Mouse (Mus musculus) limb, embryonic 14.5 days (tissue): ENCODE measurements around the gene Opa3. TPM values are rescaled to one million over a fixed set of nuclear protein-coding genes. Genes with fewer than 3 reads are reported as not detected.

Experiments used
- ATAC-seq: fragments of 200-750 bp; cut with Nextera tagmentation; 2 replicates; pipeline ENCODE4 v1.8.0; 2017; ENCODE audit warnings: low read depth, moderate number of reproducible peaks, moderate TSS enrichment; ENCODE audit not compliant: low FRiP score
- DNase-seq: peaks from one replicate; pipeline ENCODE4 v3.0.0-alpha.2; 2015; ENCODE audit warnings: low spot score
- H3K27ac ChIP-seq: fragments of 300-500 bp; sonication (generic); replicated peaks from 2 replicates; pipeline ENCODE4 v1.5.1; 2014; ENCODE audit warnings: low read depth, mild to moderate bottlenecking, low read length, moderate library complexity, mixed read lengths
- H3K27me3 ChIP-seq: fragments of 300-500 bp; sonication (generic); 2 replicates; pipeline ENCODE4 v1.6.1; 2014; ENCODE audit warnings: low read length, mixed read lengths; ENCODE audit not compliant: control insufficient read depth, insufficient read depth
- H3K36me3 ChIP-seq: fragments of 300-500 bp; sonication (generic); 2 replicates; pipeline ENCODE4 v1.6.1; 2014; ENCODE audit warnings: mild to moderate bottlenecking, low read length, moderate library complexity, mixed read lengths; ENCODE audit not compliant: control insufficient read depth, insufficient read depth
- H3K4me1 ChIP-seq: fragments of 300-500 bp; sonication (generic); 2 replicates; pipeline ENCODE4 v1.6.1; 2014; ENCODE audit warnings: antibody characterized with exemption, low read length, mixed read lengths; ENCODE audit not compliant: control insufficient read depth, insufficient read depth
- H3K4me2 ChIP-seq: fragments of 300-500 bp; sonication (generic); replicated peaks from 2 replicates; pipeline ENCODE4 v1.6.1; 2014; ENCODE audit warnings: low read depth, mild to moderate bottlenecking, low read length, moderate library complexity; ENCODE audit not compliant: severe bottlenecking
- H3K4me3 ChIP-seq: fragments of 300-500 bp; sonication (generic); replicated peaks from 2 replicates; pipeline ENCODE4 v1.5.1; 2014; ENCODE audit warnings: low read length
- H3K9ac ChIP-seq: fragments of 300-500 bp; sonication (generic); 2 replicates; pipeline ENCODE4 v1.6.1; 2014; ENCODE audit warnings: mild to moderate bottlenecking, low read depth, low read length, moderate library complexity; ENCODE audit not compliant: severe bottlenecking
- H3K9me3 ChIP-seq: fragments of 300-500 bp; sonication (generic); 2 replicates; pipeline ENCODE4 v1.6.1; 2016; ENCODE audit warnings: low read length; ENCODE audit not compliant: control insufficient read depth
- POLR2A ChIP-seq: fragments of 200-500 bp; IDR thresholded peaks from 2 replicates; pipeline ENCODE4 v1.8.0; 2012; ENCODE audit warnings: inconsistent platforms, mild to moderate bottlenecking, moderate library complexity, borderline replicate concordance; ENCODE audit not compliant: insufficient read depth, insufficient read length; ENCODE audit errors: extremely low read depth
- WGBS: fragments of 180-500 bp; shearing (Covaris S2); extraction: QIAGEN DNeasy Blood & Tissue Kit; methylation state at CpG from one replicate; pipeline ENCODE4 v1.1.7; 2014; 5-methylcytosine and 5-hydroxymethylcytosine counted together
- polyA plus RNA-seq, 2 experiments: library from polyadenylated mRNA; depleted of rRNA in 1 of 2; stranded (reverse) in 1 of 2; unstranded in 1 of 2; fragments of >200 nt; fragmentation: Nextera tagmentation in 1 of 2; extraction: Ambion mirVana in 1 of 2; gene quantifications; 2 replicates each; pipeline versions ENCODE4 v1.2.1 to v1.2.3; 2012 to 2014

The Opa3 gene
- polyA plus RNA-seq, 2 experiments, result 19.6 to 27.5 TPM

DNA sequence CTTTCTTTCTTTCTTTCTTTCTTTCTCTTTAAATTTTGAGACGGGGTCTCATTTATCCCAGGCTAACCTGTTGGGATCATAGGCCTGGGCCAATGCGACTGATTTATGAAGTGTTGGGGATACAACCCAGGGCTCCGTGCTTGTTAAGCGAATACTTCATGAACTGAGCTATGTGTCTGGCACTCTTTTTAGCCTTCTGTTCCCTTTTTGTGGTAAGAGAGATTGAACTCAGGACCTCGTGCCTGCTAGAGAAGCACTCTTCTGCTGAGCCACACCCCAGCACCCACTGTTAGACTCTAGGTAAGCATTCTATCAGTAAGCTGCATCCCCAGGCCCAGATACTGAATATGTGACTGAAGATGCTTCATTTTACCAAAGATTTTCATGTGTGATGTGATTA, 10.6 kb upstream of the Opa3 start:
- Histone ChIP-seq H3K4me3 (no peak overlapping the region), H3K36me3 (peaks cover 5% of the 10 kb centered on the region; the same call in 1 of the 2 replicates), H3K27me3 (no peaks in the 10 kb centered on the region), H3K4me2 (peak overlapping the region; percentile 13; the same call in 1 of the 2 replicates), H3K9ac (no peak overlapping the region), H3K27ac (no peak overlapping the region), H3K4me1 (peaks cover 29% of the 10 kb centered on the region), H3K9me3 (no peaks in the 10 kb centered on the region)
- 11% methylated on average over 5 of the region's 5 CpGs for WGBS
- 0 out of 2 replicates have a peak, but pooled peaks have one; percentile 45 for ATAC-seq
- no peak for TF ChIP-seq POLR2A
- peak; percentile 49 for DNase-seq

DNA sequence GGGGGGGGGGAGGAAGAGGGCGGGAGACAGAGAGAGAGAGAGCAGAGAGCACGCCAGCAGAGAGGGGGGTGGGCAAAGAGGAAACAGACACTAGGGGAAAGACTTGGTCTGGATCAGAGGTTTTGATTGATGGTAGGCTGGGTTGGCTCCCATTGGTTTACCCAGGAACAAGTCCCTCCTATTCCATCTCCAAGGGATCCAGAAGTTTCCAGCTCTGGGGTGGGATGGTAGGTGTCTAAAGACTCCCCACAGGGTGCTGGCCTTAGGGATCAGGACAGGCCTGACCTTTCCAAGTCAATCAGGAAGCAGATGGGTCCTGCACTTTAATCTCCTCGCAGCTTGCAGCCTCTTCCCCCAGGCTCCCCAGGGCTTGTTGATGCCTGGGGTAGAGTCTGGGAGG, 10.2 kb upstream of the Opa3 start:
- Histone ChIP-seq H3K4me1 (peaks cover 28% of the 10 kb centered on the region), H3K4me3 (no peak overlapping the region), H3K9ac (no peak overlapping the region), H3K9me3 (no peaks in the 10 kb centered on the region), H3K27me3 (no peaks in the 10 kb centered on the region), H3K27ac (no peak overlapping the region), H3K36me3 (peaks cover 7% of the 10 kb centered on the region; the same call in 1 of the 2 replicates), H3K4me2 (peak overlapping the region; percentile 13; the same call in 1 of the 2 replicates)
- WGBS, result 7% methylated on average over 2 of the region's 3 CpGs
- no peak for TF ChIP-seq POLR2A
- DNase-seq, result no peak
- no peak for ATAC-seq

- DNase-seq, result no peak
- WGBS, result 71% methylated on average over 3 of the region's 3 CpGs
- no peak for TF ChIP-seq POLR2A
Measured at GRCm38 (mm10) chr7:19220061-19220460, 8.1 kb upstream of the Opa3 start.

DNA sequence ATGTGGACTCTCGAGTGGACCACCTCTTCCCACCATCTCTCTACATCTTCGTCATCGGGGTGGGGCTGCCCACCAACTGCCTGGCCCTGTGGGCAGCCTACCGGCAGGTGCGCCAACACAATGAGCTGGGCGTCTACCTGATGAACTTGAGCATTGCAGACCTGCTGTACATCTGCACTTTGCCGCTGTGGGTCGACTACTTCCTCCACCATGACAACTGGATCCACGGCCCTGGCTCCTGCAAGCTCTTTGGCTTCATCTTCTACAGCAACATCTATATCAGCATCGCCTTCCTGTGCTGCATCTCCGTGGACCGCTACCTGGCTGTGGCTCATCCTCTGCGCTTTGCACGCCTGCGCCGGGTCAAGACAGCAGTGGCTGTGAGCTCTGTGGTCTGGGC, 5.9 kb upstream of the Opa3 start:
- TF ChIP-seq POLR2A, result no peak
- H3K27ac ChIP-seq, result no peak overlapping the region
- H3K9ac ChIP-seq, result no peak overlapping the region
- peaks cover 12% of the 10 kb centered on the region; the same call in 1 of the 2 replicates for H3K36me3 ChIP-seq
- DNase-seq (no peak), ATAC-seq (no peak)
- H3K4me1 ChIP-seq, result peaks cover 10% of the 10 kb centered on the region
- no peak overlapping the region for H3K4me2 ChIP-seq
- no peaks in the 10 kb centered on the region for H3K9me3 ChIP-seq
- H3K4me3 ChIP-seq, result no peak overlapping the region
- no peaks in the 10 kb centered on the region for H3K27me3 ChIP-seq
- WGBS, result 95% methylated on average over 16 of the region's 16 CpGs

More at GRCm38 (mm10) chr7:19220061-19220460, 8.1 kb upstream of the Opa3 start:
- H3K27me3 ChIP-seq, result no peaks in the 10 kb centered on the region
- H3K4me3 ChIP-seq, result no peak overlapping the region
- no peaks in the 10 kb centered on the region for H3K9me3 ChIP-seq
- no peak overlapping the region for H3K4me2 ChIP-seq
- H3K9ac ChIP-seq, result no peak overlapping the region
- no peak for ATAC-seq
- peaks cover 16% of the 10 kb centered on the region for H3K4me1 ChIP-seq
- peaks cover 7% of the 10 kb centered on the region; the same call in 1 of the 2 replicates for H3K36me3 ChIP-seq
- H3K27ac ChIP-seq, result no peak overlapping the region

GRCm38 (mm10) chr7:19222875-19223274, 5.3 kb upstream of the Opa3 start:
- no peak overlapping the region for H3K4me3 ChIP-seq
- H3K36me3 ChIP-seq, result peaks cover 12% of the 10 kb centered on the region; the same call in 1 of the 2 replicates
- ATAC-seq (no peak), DNase-seq (no peak)
- H3K4me2 ChIP-seq, result no peak overlapping the region
- H3K27ac ChIP-seq, result no peak overlapping the region
- TF ChIP-seq POLR2A, result no peak
- WGBS, result 93% methylated on average over 13 of the region's 14 CpGs
- H3K4me1 ChIP-seq, result peaks cover 11% of the 10 kb centered on the region
- H3K27me3 ChIP-seq, result no peaks in the 10 kb centered on the region
- H3K9ac ChIP-seq, result no peak overlapping the region
- H3K9me3 ChIP-seq, result no peaks in the 10 kb centered on the region

- H3K27ac ChIP-seq, result no peak overlapping the region
- H3K4me3 ChIP-seq, result no peak overlapping the region
- TF ChIP-seq POLR2A, result no peak
- no peak overlapping the region for H3K4me2 ChIP-seq
- H3K27me3 ChIP-seq, result no peaks in the 10 kb centered on the region
- WGBS, result 75% methylated on average over 4 of the region's 4 CpGs
- H3K9me3 ChIP-seq, result no peaks in the 10 kb centered on the region
- no peak overlapping the region for H3K9ac ChIP-seq
- H3K36me3 ChIP-seq, result peaks cover 12% of the 10 kb centered on the region; the same call in 1 of the 2 replicates
- no peak for ATAC-seq
- no peak for DNase-seq
- H3K4me1 ChIP-seq, result peaks cover 12% of the 10 kb centered on the region
Measured at GRCm38 (mm10) chr7:19224933-19225332, 3.2 kb upstream of the Opa3 start.
